Mouse (Mus musculus): Measurements from ENCODE around the gene Cpsf7.

DNA sequence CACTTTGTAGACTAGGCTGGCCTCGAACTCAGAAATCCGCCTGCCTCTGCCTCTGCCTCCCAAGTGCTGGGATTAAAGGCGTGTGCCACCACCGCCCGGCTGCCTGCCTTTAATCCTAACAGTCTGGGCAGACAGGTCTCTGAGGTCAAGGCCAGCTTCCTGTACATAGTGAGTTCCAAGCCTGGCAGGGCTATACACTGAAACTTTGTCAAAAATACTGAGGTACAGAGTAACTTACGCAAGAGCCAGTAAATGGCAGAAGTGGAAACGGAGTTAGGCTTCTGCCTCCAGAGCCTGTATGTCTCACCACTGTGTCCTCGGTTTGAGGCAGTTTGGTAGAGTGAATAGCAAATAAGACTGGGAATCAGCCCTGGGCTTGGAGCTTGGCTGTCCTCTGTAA lies 62.2 kb downstream of the Cpsf7 start:
- TF ChIP-seq CTCF (IDR thresholded peaks at IDR 0.05; ENCODE audit: borderline replicate concordance, insufficient read depth, low read length) (no peak), POLR2A (IDR thresholded peaks at IDR 0.05; ENCODE audit: low read depth, low read length) (no peak)
